Mouse (Mus musculus): Measurements from ENCODE around the gene Fchsd2.

Fchsd2 gene

GRCm38 (mm10) chr7:101316591-101317001 is 223.9 kb downstream of the Fchsd2 start:
- no peak for DNase-seq (ENCODE audit: low spot score)

GRCm38 (mm10) chr7:101317014-101317413 is 224.4 kb downstream of the Fchsd2 start, which contains the start of gene Stard10:
Gene Stard10, plus strand, starts transcription at chr7:101317086.
- no peak for DNase-seq (ENCODE audit: low spot score)

DNA sequence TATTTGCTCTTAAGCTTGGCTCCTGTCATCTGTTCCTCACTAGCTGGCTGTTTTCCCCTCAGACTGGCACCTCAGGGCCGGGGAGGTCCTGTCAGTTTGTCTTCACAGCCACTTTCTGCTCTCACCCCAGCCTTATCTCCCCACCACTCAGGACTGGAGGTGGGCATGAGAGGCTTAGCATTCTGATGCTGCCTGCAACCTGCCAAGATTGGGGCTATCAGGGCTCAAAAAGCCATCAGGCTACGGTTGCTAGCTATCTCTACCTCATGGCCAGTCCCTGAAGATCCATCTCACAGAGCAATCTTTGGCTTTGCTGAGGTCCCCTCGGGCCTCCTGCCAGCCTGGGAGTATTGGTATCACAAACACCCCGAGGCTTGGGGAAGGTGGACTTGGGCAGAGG is 226.2 kb downstream of the Fchsd2 start:
- no peak for DNase-seq (ENCODE audit: low spot score)

- DNase-seq (ENCODE audit: low spot score) = no peak
Observed at GRCm38 (mm10) chr7:101319796-101320195, 227.1 kb downstream of the Fchsd2 start.

DNA sequence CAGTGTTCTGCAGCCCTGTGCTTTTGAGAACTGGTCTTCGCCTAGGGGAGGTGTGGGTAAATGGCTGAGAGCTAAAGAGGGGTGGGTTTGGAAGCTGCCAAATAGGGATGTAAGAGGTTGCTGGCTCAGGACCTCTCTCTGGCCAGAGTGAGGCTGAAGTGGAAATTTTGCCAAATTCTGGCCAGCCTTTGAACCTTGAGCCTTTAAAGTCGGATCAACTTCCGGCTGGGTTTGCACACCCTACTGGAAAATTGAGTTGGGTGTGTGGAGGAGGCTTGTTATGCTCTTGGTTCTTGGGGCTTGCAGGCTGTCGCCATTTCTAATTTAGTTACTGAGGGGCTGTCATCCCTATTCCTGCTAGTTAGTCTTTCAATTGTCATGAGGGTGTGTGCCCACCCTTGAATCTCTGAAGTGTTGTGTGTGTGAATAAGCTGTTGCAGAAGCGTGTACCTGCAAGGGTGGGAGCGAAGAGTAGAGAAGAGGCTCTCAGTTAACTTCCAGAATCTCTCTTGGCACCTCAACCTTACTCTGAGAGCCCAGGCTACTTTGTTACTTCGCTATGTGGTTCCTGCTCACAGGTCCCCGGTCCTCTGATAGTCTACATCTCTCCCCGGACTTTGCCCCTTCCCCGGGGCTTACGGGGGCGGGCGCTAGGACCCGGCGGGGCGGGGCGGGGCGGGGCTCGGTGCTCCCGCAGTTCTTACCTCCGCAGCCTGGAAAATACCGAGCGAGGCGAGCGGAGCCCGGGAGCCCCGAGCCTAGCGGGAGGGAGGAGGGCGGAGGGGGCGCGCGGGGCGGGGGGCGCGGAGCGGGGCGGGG is 227.9 kb downstream of the Fchsd2 start:
- peak; percentile 68 for DNase-seq (ENCODE audit: low spot score)

DNA sequence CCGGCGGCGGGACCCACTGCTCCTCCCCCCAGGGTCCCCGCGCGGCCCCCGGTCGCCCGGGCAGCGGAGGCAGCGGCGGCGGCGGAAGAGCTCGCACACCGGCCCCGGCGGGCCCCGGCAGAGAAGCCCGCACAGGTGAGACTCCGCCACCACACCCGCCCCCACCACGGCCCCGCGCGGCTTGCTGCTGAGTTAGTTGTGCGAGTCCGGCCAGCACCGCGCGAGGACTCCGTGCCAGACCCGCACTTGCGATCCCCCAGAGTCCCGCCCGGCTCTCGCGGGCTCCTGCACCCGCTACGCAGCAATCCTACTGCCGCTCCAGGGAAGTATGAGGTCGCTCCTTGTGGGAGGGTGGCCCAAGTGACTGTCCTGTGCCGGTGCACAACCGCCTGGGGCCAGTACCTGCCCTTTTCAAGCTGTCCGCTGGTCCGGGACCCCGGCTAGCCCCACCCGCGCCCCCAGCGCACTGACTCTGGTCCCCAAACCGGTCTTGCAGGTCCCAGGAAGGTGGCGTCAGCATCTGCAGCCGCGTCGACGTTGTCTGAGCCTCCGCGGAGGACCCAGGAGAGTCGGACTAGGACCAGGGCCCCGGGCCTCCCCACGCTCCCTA is 228.7 kb downstream of the Fchsd2 start:
- DNase-seq (ENCODE audit: low spot score) = peak; percentile 46

DNA sequence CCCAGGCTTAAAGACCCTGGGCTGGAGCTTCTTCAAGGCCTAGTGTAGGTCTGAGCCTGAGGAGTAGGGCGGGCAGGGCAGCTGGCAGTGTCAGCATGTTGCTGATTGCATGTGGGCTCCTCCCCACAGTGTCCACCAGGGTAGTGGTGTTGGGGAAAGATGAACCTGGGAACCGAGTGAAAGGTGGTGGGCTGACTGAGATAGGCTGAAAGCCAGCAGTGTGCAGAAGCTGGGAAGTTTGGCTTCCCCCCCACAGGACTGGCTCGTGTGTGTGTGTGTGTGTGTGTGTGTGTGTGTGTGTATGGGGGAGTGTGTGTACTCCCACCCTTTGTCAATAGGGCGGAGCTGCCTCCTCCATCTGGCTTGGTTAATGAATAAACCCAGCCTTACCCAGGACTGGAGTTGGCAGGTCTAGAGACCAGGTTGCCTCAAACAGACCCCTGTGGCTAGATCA is 230.5 kb downstream of the Fchsd2 start:
- no peak for DNase-seq (ENCODE audit: low spot score)

DNA sequence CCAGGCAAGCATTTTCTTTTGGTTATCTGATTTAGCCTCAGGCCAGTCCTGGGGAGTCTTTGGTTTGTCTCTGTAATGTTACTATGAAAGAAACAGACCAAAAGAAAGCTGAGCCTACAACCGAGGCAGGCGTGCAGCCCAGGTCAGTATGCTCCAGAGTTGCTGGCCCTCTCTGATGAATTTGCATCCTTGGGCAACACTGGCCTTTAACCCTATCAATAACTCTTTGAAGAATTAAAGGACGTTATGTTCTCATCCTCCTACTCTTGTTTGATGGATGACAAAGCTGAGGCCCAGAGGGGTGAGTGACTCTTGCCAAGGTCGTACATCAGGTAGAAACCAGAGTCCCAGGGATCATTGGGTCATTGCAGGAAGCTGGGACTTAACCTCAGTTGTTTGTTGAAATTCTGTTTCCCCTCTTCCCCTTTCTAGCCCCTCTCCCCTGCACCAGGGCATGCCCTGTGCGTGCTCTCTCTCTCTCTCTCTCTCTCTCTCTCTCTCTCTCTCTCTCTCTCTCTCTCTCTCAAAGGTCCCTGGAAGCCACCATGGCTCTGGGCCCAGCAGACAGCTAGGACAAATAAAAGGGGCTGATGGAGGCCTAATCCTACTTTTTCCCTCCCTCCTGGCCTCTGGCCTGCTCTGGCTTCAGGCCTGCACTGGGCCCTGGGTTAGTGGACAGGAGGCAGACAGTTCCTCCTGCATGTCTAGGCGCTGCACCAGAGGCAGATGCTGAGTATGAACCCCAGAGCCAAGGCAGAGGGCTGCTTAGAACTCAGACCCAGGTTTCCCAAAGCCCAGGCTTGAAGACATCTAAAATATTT is 231.7 kb downstream of the Fchsd2 start:
- DNase-seq (ENCODE audit: low spot score) = no peak

- DNase-seq (ENCODE audit: low spot score) = no peak
Observed at GRCm38 (mm10) chr7:101326006-101326405, 233.3 kb downstream of the Fchsd2 start.

GRCm38 (mm10) chr7:101327263-101327662 is 234.6 kb downstream of the Fchsd2 start:
- DNase-seq (ENCODE audit: low spot score) = no peak

- DNase-seq (ENCODE audit: low spot score) = no peak
Observed at GRCm38 (mm10) chr7:101327786-101328185, 235.1 kb downstream of the Fchsd2 start.

- DNase-seq (ENCODE audit: low spot score) = no peak
Observed at GRCm38 (mm10) chr7:101328621-101329158, 236.0 kb downstream of the Fchsd2 start.

DNA sequence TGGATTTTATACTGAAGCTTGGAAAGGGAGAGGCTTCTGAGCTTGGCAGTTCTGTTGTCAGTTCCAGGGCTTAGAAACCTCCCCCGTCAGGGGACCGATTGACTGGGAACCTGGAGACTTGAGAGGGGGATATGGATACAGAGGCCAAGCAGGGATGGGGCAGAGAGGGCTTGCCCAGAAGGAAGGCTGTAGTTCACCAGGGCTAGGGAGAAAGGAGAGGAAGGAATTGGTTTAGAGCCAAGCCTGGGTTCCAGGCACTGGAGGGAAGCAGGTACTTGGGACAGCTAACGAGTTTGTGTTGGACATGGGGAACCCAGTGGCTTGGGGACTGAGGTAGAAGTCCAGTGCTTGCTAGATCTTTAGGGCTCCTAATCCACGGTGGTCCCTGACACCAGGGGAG is 236.9 kb downstream of the Fchsd2 start:
- DNase-seq (ENCODE audit: low spot score) = no peak

DNA sequence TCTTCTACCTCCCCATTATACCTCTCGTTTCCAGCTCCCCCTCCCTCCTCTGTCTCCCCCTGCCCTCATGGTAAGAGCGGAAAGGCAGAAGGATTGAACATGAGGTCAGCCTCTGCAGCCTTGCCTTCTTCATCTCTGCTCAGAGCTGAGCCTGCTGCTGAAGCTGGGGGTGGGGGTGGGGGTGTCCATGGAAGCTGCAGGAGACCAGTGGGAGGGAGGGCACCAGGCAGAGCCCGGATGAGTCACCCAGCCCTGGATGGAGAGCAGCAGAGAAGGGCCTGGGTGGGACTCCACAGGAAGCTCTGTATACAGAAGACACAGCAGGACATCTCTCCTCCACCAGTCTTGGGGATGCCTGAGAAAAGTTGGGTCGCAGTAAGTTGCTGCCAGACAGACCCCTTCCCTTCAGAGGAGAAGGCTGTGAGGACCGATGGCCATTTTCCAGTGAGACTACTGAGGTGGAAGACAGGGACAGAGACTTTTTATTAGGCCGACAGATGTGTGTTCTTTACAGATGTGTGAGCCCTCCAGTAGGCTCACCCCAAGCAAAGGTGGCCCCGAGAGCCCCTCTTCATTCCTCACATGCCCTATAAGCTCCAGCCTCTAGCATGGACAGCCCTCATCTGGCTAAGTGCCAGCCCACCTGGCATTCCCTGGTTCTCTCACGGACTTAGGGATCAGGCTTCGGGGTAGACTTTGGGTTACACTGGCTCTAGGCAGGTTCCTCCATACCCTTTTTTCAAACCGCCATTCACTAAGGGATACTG is 237.6 kb downstream of the Fchsd2 start:
- no peak for DNase-seq (ENCODE audit: low spot score)

DNA sequence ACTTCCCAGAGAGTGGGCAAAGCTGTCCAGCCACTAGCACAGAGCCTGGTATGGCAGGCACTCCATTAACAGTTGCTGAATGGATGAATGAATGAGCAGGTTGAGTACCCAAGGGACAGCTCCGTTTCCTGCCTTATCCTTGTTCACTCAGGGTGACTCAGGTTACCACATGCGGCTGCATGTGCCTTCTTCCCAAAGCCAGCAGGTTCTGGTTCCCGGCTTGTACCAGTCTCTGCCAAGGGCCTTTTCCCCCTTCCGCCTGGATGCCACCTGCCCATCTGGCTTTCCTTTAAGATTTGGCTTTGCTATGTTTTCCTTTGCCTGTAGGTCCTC is 238.1 kb downstream of the Fchsd2 start:
- DNase-seq (ENCODE audit: low spot score) = no peak

DNA sequence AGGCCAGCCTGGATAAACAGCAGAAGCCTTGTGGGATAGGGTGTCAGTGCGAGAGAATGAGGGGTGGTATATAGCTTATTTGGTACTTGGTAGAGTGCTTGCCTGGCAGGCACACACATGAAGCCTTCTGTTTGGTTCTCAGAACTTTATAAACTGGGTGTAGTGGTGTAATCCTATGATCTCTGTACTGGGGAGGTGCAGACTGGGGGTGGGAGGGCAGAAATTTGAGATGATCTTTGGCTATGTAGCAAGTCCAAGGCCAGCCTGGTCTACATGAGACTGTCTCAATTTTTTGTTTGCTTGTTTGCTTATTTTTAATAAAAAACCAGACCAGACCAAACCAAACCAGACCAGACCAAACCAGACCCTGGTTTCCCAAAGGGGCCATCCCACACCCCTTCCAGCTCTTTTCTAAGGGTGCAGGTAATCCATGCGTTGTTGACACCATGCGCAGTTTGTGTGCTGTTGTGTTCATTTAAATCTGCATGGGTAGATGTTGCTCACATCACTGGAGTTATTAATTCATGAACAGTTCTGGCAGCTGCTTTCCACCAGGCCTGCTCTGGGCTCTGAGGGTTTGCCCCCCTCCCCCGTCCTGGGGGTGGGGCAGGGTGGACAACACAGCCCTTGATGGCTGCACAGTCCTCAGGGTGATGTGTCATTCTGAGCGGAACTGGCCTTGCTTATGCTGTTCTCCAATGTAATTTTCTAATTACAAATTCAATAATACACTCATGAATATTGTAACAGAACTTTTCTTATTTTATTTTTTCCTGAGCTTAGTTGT is 239.6 kb downstream of the Fchsd2 start:
- DNase-seq (ENCODE audit: low spot score) = no peak
